Mouse (Mus musculus) spleen, adult 10 weeks (tissue): Measurements from ENCODE around the gene Ttf1. TPM values are rescaled to one million over a fixed set of nuclear protein-coding genes. Genes with fewer than 3 reads are reported as not detected.

Experiments used
- polyA plus RNA-seq: library from polyadenylated mRNA; stranded (reverse); fragments of 350-450 nt; fragmentation: Illumina TruSeq; extraction: RNeasy Lipid Tissue Mini Kit (QIAGEN cat#74804); gene quantifications from one replicate; pipeline ENCODE4 v1.2.3, GENCODE M21; 2015; ENCODE audit warnings: low replicate concordance; ENCODE audit not compliant: insufficient read depth

Ttf1 gene
- polyA plus RNA-seq = 37.1 TPM

GRCm38 (mm10) chr2:29060135-29060597 is at the start of gene Ttf1:
Ttf1 (plus strand) TSS chr2:29060262.

GRCm38 (mm10) chr2:29054991-29055390 is 5.1 kb upstream of the Ttf1 start, which contains the start of gene Cfap77:
Cfap77 (minus strand) TSS chr2:29055066.

GRCm38 (mm10) chr2:29123907-29124569 is 64.0 kb downstream of the Ttf1 start, which contains the start of gene Setx:
Setx (plus strand) TSS chr2:29124181.

Other genes with a start within 250 kb of the Ttf1 start
- gene Gtf3c4, start 219.9 kb upstream of the Ttf1 start, polyA plus RNA-seq = 14.2 TPM
- gene Ddx31, start 219.9 kb upstream of the Ttf1 start, polyA plus RNA-seq = 13.1 TPM
- not detected for gene Barhl1, start 143.6 kb upstream of the Ttf1 start, polyA plus RNA-seq
- gene Cfap77, start 5.2 kb upstream of the Ttf1 start, polyA plus RNA-seq = not detected
- gene Setx, start 63.9 kb downstream of the Ttf1 start, polyA plus RNA-seq = 68.8 TPM
- gene Ntng2, start 192.7 kb downstream of the Ttf1 start, polyA plus RNA-seq = 12.2 TPM